8 mouse cellular contexts compared by ENCODE assay signal in the genomic region with DNA sequence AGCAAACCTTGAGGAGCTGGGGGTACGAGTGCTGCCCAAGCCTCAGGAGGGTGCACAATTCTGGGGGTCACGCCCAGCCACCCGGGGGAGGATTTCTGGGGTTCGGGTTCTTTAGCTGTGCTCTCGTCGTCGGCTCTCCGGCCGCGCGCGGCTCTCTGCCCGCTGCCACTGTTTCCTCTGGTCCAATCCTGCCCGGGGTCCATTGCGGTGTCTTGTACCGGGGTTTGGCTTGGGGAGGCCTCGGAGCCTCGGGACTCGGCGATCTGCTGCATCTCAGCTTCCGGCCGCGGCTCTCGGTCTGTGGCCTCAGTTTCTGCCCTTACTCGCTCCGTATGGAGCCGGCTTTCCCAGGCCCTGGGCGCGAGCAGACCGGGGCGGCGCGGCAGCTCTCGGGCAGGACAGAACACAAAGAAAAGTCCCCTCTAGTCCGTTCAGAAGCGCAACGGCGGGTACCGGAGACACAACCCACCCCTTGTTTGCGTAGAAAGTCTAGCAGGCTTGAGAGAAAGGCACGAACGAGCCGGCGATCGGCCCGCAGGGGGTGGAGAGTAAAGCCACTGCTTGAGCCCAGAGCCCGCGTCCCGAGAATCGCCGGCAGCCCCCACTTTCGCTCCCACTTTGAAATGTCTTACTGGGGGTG. TPM values are rescaled to one million over a fixed set of nuclear protein-coding genes. Genes with fewer than 3 reads are reported as not detected.
DNase-seq lines count a peak whose midpoint lies in the region; ATAC-seq and TF ChIP-seq lines count a peak whose summit lies in the region.

No protein-coding gene starts in this region.

- TF ChIP-seq CTCF in bone marrow macrophage, adult 2 months (IDR thresholded peaks at IDR 0.05; ENCODE audit: low read depth, low read length) = no peak
- no peak for TF ChIP-seq CTCF in liver, postnatal 0 days (IDR thresholded peaks at IDR 0.05; ENCODE audit: low read depth)

- no peak for DNase-seq in lung, postnatal 36 days
- peak; percentile 84 for DNase-seq in forebrain, embryonic 11.5 days (ENCODE audit: low spot score)
- peak; percentile 49 for DNase-seq in induced T-regulatory cell, adult 2 months (ENCODE audit: low read depth)
- peak; percentile 65 for DNase-seq in liver, postnatal 0 days
- peak; percentile 17 to 48 for DNase-seq in spleen, adult 18-20 months
- DNase-seq in c-Kit-positive CD71-positive TER-119-positive erythroid progenitor cells, embryonic 14.5 days (ENCODE audit: low spot score) = no peak

- peaks cover 26% of the 10 kb centered on the region for H3K4me1 ChIP-seq in lung, embryonic 15.5 days
- H3K4me1 ChIP-seq in bone marrow macrophage, adult 2 months (ENCODE audit: control insufficient read depth, insufficient read depth, low read length) = peaks cover 6% of the 10 kb centered on the region
- peaks cover 14% of the 10 kb centered on the region for H3K4me1 ChIP-seq in forebrain, embryonic 11.5 days (replicated peaks; ENCODE audit: control insufficient read depth, insufficient read depth, low read length)
- peaks cover 34% of the 10 kb centered on the region for H3K4me1 ChIP-seq in liver, postnatal 0 days (ENCODE audit: insufficient read depth)

- no peaks in the 10 kb centered on the region for H3K27me3 ChIP-seq in lung, embryonic 15.5 days
- H3K27me3 ChIP-seq in forebrain, embryonic 11.5 days (ENCODE audit: control insufficient read depth, insufficient read depth, low read length) = no peaks in the 10 kb centered on the region
- peaks cover 33% of the 10 kb centered on the region for H3K27me3 ChIP-seq in liver, postnatal 0 days (ENCODE audit: insufficient read depth, low read length)

- H3K4me3 ChIP-seq in lung, embryonic 15.5 days = peak overlapping the region; percentile 62
- H3K4me3 ChIP-seq in bone marrow macrophage, adult 2 months (ENCODE audit: insufficient read depth, low read length) = peak overlapping the region; percentile 87
- H3K4me3 ChIP-seq in forebrain, embryonic 11.5 days (ENCODE audit: low read depth, low read length) = peak overlapping the region; percentile 96
- H3K4me3 ChIP-seq in liver, postnatal 0 days (ENCODE audit: low read depth, low read length) = peak overlapping the region; percentile 72

- no peak for TF ChIP-seq POLR2A in bone marrow macrophage, adult 2 months (IDR thresholded peaks at IDR 0.05; ENCODE audit: borderline replicate concordance, low read depth, low read length)

- H3K9me3 ChIP-seq in lung, embryonic 15.5 days = no peaks in the 10 kb centered on the region
- H3K9me3 ChIP-seq in forebrain, embryonic 11.5 days (ENCODE audit: control insufficient read depth, low read length) = no peaks in the 10 kb centered on the region
- no peaks in the 10 kb centered on the region for H3K9me3 ChIP-seq in liver, postnatal 0 days (ENCODE audit: low read length)

- ATAC-seq in lung, embryonic 15.5 days (ENCODE audit: borderline replicate concordance, extremely low read depth, low FRiP score, low TSS enrichment) = no peak
- no peak for ATAC-seq in forebrain, embryonic 11.5 days (replicated peaks; ENCODE audit: low FRiP score)
- ATAC-seq in liver, postnatal 0 days = no peak

- no peak for TF ChIP-seq EP300 in liver, postnatal 0 days (IDR thresholded peaks at IDR 0.05; ENCODE audit: low read depth)

- peak overlapping the region; percentile 92 for H3K9ac ChIP-seq in lung, embryonic 15.5 days
- H3K9ac ChIP-seq in forebrain, embryonic 11.5 days (ENCODE audit: low read length) = peak overlapping the region; percentile 100
- peak overlapping the region; percentile 88 for H3K9ac ChIP-seq in liver, postnatal 0 days (replicated peaks)

- H3K36me3 ChIP-seq in lung, embryonic 15.5 days = no peaks in the 10 kb centered on the region
- no peaks in the 10 kb centered on the region for H3K36me3 ChIP-seq in forebrain, embryonic 11.5 days (ENCODE audit: control insufficient read depth, insufficient read depth, low read length)
- no peaks in the 10 kb centered on the region for H3K36me3 ChIP-seq in liver, postnatal 0 days (replicated peaks; ENCODE audit: insufficient read depth, low read length)

- WGBS in lung, embryonic 15.5 days = under 1% methylated on average over 52 of the region's 52 CpGs
- under 1% methylated on average over 51 of the region's 52 CpGs for WGBS in forebrain, embryonic 11.5 days
- WGBS in liver, postnatal 0 days (ENCODE audit: insufficient replicate concordance) = under 1% methylated on average over 52 of the region's 52 CpGs

- peak overlapping the region; percentile 92 for H3K4me2 ChIP-seq in lung, embryonic 15.5 days
- peak overlapping the region; percentile 78 for H3K4me2 ChIP-seq in forebrain, embryonic 11.5 days (ENCODE audit: low read depth, low read length, severe bottlenecking)
- peak overlapping the region; percentile 98 for H3K4me2 ChIP-seq in liver, postnatal 0 days (ENCODE audit: low read depth, low read length)

- H3K27ac ChIP-seq in lung, embryonic 15.5 days = peak overlapping the region; percentile 86
- peak overlapping the region; percentile 92 for H3K27ac ChIP-seq in bone marrow macrophage, adult 2 months (ENCODE audit: insufficient read depth, low read depth, low read length)
- peak overlapping the region; percentile 99 for H3K27ac ChIP-seq in forebrain, embryonic 11.5 days (ENCODE audit: low read depth, low read length)
- H3K27ac ChIP-seq in liver, postnatal 0 days (ENCODE audit: low read depth) = peak overlapping the region; percentile 84

RNA-seq across cellular contexts. Expression of a gene that starts 1.5 kb away (rescaled TPM):
- polyA plus RNA-seq in lung, embryonic 15.5 days (2015; fragmentation: Nextera tagmentation; extraction: Ambion mirVana) = 8.7 and 9.2 TPM in 2 replicates
- polyA plus RNA-seq in bone marrow macrophage, adult 2 months (2012; ENCODE audit: insufficient read depth, insufficient read length, missing spikeins) = 5.2 and 5.7 TPM in 2 replicates
- polyA plus RNA-seq in forebrain, embryonic 11.5 days (2014; fragmentation: Nextera tagmentation; extraction: Ambion mirVana) = 25.2 and 30.3 TPM in 2 replicates
- 1.1 and 1.2 TPM in 2 replicates for polyA plus RNA-seq in liver, postnatal 0 days (2015; fragmentation: Nextera tagmentation; extraction: Ambion mirVana)

Comparison
In these comparisons a context has a peak if more than half of its experiments do, and no peak if none do; other contexts are left out.
1. DNase-seq: peak in forebrain, embryonic 11.5 days (single experiment), induced T-regulatory cell, adult 2 months (single experiment), liver, postnatal 0 days (single experiment) and spleen, adult 18-20 months (2 of 2); none in lung, postnatal 36 days (single experiment) and c-Kit-positive CD71-positive TER-119-positive erythroid progenitor cells, embryonic 14.5 days (single experiment).
2. Peak in every context shown above with its lines, with median percentiles within 50 percentile points of each other: H3K27ac ChIP-seq, H3K4me2 ChIP-seq, H3K4me3 ChIP-seq and H3K9ac ChIP-seq.